Mouse (Mus musculus) kidney, adult 2 months (tissue): ENCODE results near the gene Iqschfp.

Experiments used
- CTCF ChIP-seq: fragments of 200-500 bp; conservative IDR thresholded peaks from 2 replicates; pipeline ENCODE4 v1.5.1; 2011; ENCODE audit warnings: low read depth, mild to moderate bottlenecking, control low read depth, low read length, moderate library complexity, mixed read lengths; ENCODE audit not compliant: insufficient read depth, insufficient read length
- POLR2A ChIP-seq: fragments of 200-500 bp; IDR thresholded peaks from one replicate; pipeline ENCODE4 v1.6.1; 2011; ENCODE audit warnings: low read depth, low read length, control low read depth

GRCm38 (mm10) chr3:68492513-68492912, 600.5 kb downstream of the Iqschfp start:
- TF ChIP-seq CTCF (no peak), POLR2A (no peak)
